Comparison of ENCODE assay signal across 14 mouse cellular contexts in the genomic region with DNA sequence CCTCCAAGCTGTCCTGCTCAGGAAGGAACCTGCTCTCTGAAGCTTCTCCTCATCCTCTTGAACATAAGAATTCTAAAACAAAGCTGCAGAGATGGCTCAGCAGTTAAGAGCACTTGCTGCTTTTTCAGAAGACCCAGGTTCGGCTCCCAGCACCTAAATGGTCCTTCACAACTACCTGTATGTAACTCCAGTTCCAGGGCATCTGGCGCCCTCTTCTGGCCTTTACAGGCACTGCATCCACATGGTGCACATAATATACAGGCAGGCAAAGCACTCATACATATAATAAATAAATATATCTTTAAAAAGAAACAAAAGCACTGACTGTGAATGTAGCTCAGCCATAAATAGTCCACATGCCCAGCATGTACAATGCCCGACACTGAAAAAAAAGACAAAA. TPM values are rescaled to one million over a fixed set of nuclear protein-coding genes. Genes with fewer than 3 reads are reported as not detected.
A peak's percentile ranks its signal among the peaks of the same experiment; 100 is the strongest.
DNase-seq lines count a peak whose midpoint lies in the region; TF ChIP-seq lines count a peak whose summit lies in the region.
"Had no signal": no experiment of that assay in that cellular context is flagged by ENCODE, and none has a peak within 500 bp of the region (broad histone marks: within the 10 kb centered on the region; RNA-seq: fewer than 3 reads in every experiment).

No protein-coding gene starts in this region.

- peak; percentile 54 for TF ChIP-seq CTCF in layer of hippocampus, adult 2 months (conservative IDR thresholded peaks at IDR 0.05)
- TF ChIP-seq CTCF in CH12.LX (conservative IDR thresholded peaks at IDR 0.05 in 1 of 2, IDR thresholded peaks at IDR 0.05 in 1 of 2; ENCODE audit: low read depth in 2 of 2, low read length in 2 of 2), result peak; percentile 37 to 58; a peak in 3 of 4 replicates
- TF ChIP-seq CTCF in brain, embryonic 14.5 days (IDR thresholded peaks at IDR 0.05; ENCODE audit: borderline replicate concordance, extremely low read depth, insufficient read depth, insufficient read length), result peak; percentile 30; the same call in 1 of the 2 replicates

- DNase-seq in layer of hippocampus, adult 2 months (ENCODE audit: low spot score in 2 of 2), result no peak
- DNase-seq in layer of hippocampus, adult 9-10 months (ENCODE audit: low spot score), result no peak
- DNase-seq in 416B (ENCODE audit: low read depth) (peak; percentile 12), CH12.LX (ENCODE audit: extremely low read depth) (peak; percentile 13)
- DNase-seq in brain, embryonic 14.5 days (ENCODE audit: low read depth), result no peak
- DNase-seq in retina, postnatal 1 day, result no peak
- no peak for DNase-seq in ovary, postnatal 10 days (ENCODE audit: low spot score)
- DNase-seq: adrenal gland, postnatal 14 days; cerebellum, adult 9-11 months; gastrocnemius, postnatal 25 days; layer of hippocampus, postnatal 36 days; lung, adult 2 months had no signal

- in situ Hi-C loops in CH12.LX (cut with MboI; ENCODE audit: low pct_ligation_motif_present, low pct_unique_long_range_greater_than_20kb, low sequenced_read_pairs), result no loop called here

- H3K4me1 ChIP-seq in CH12.LX (ENCODE audit: control insufficient read depth in 1 of 2, insufficient read depth in 2 of 2), result peaks cover 0 to 6% of the 10 kb centered on the region in 2 experiments; a peak in 2 of 4 replicates
- H3K4me1 ChIP-seq: hindbrain, embryonic 15.5 days had no signal

- no peak overlapping the region for H3K4me2 ChIP-seq in CH12.LX (ENCODE audit: insufficient read depth, low read depth, poor library complexity, severe bottlenecking)
- H3K4me2 ChIP-seq: hindbrain, embryonic 15.5 days had no signal

- peaks cover 4% of the 10 kb centered on the region for H3K27me3 ChIP-seq in CH12.LX (replicated peaks)
- H3K27me3 ChIP-seq: hindbrain, embryonic 15.5 days had no signal

- no peaks in the 10 kb centered on the region for H3K79me2 ChIP-seq in CH12.LX (replicated peaks; ENCODE audit: control insufficient read depth, extremely low read depth, insufficient read depth, poor library complexity, severe bottlenecking)

- H3K4me3 ChIP-seq in layer of hippocampus, adult 2 months, result no peak overlapping the region
- no peak overlapping the region for H3K4me3 ChIP-seq in CH12.LX (replicated peaks in 1 of 3; ENCODE audit: low read depth in 2 of 3, low read length in 2 of 3, poor library complexity in 1 of 3)
- H3K4me3 ChIP-seq: forebrain, embryonic 10.5 days; hindbrain, embryonic 15.5 days had no signal

- H3K9me3 ChIP-seq in CH12.LX (replicated peaks; ENCODE audit: low read length), result peaks cover 12% of the 10 kb centered on the region
- H3K9me3 ChIP-seq: hindbrain, embryonic 15.5 days had no signal

- no peak for TF ChIP-seq EP300 in CH12.LX (IDR thresholded peaks at IDR 0.05; ENCODE audit: low read length)

- no peak for TF ChIP-seq POLR2A in CH12.LX (IDR thresholded peaks at IDR 0.05; ENCODE audit: low read depth, low read length)
- no peak for TF ChIP-seq POLR2A in brain, embryonic 14.5 days (IDR thresholded peaks at IDR 0.05; ENCODE audit: borderline replicate concordance, extremely low read depth, insufficient read depth, insufficient read length, poor library complexity, severe bottlenecking)

- no peaks in the 10 kb centered on the region for H3K36me3 ChIP-seq in CH12.LX (replicated peaks in 1 of 2; ENCODE audit: control insufficient read depth in 1 of 2, insufficient read depth in 1 of 2, low read length in 1 of 2)
- H3K36me3 ChIP-seq: forebrain, embryonic 10.5 days; hindbrain, embryonic 15.5 days had no signal

- dilution Hi-C loops in CH12.LX (cut with MboI; ENCODE audit: extremely low pct_ligation_motif_present, extremely low pct_unique_long_range_greater_than_20kb, low sequenced_read_pairs), result no loop called here

- TF ChIP-seq RAD21 in CH12.LX (IDR thresholded peaks at IDR 0.05; ENCODE audit: low read depth, low read length), result peak; percentile 33

- no peak overlapping the region for H3K9ac ChIP-seq in CH12.LX (ENCODE audit: insufficient read depth, low read depth)
- H3K9ac ChIP-seq: hindbrain, embryonic 15.5 days had no signal

- no peak overlapping the region for H3K27ac ChIP-seq in layer of hippocampus, adult 2 months
- H3K27ac ChIP-seq in CH12.LX (ENCODE audit: insufficient read depth, low read depth), result no peak overlapping the region
- H3K27ac ChIP-seq: forebrain, embryonic 10.5 days; hindbrain, embryonic 15.5 days had no signal

TF ChIP-seq in CH12.LX, 34 proteins besides CTCF, POLR2A, EP300 and RAD21:
- TF ChIP-seq MEF2A (IDR thresholded peaks at IDR 0.05; ENCODE audit: borderline replicate concordance, low read depth, low read length), result no peak
- no peak for TF ChIP-seq ELF1 (IDR thresholded peaks at IDR 0.05; ENCODE audit: low read depth, low read length)
- TF ChIP-seq SMC3 (IDR thresholded peaks at IDR 0.05; ENCODE audit: low read depth, low read length), result peak; percentile 28
- no peak for TF ChIP-seq MAX (IDR thresholded peaks at IDR 0.05; ENCODE audit: low read length)

RNA-seq across cellular contexts. Expression of gene Smpd3, which starts 30.7 kb away (rescaled TPM):
- total RNA-seq in layer of hippocampus, adult 2 months (2021), result 10 to 100 TPM; 74.2 to 75.8 TPM
- 0.21 and 0.25 TPM in 2 replicates for total RNA-seq in CH12.LX (2012; rRNA removed)
- total RNA-seq in CH12.LX (2014; rRNA removed), result 0.16 and 0.23 TPM in 2 replicates
- 0.16 and 0.19 TPM in 2 replicates for polyA plus RNA-seq in CH12.LX (2012; ENCODE audit: insufficient read length, low read depth)
- polyA plus RNA-seq in brain, embryonic 14.5 days (2012; rRNA removed), result 29.2 and 52.3 TPM in 2 replicates

RNA-seq across cellular contexts. Expression of gene Zfp90, which starts 46.6 kb away (rescaled TPM):
- 10 to 100 TPM; 10.6 to 12.9 TPM for total RNA-seq in layer of hippocampus, adult 2 months (2021)
- total RNA-seq in CH12.LX (2012; rRNA removed) (1.6 and 1.8 TPM in 2 replicates), CH12.LX (2014; rRNA removed) (3.5 and 4.1 TPM in 2 replicates)
- 2.8 and 3.0 TPM in 2 replicates for polyA plus RNA-seq in CH12.LX (2012; ENCODE audit: insufficient read length, low read depth)
- 32.1 and 34.0 TPM in 2 replicates for polyA plus RNA-seq in brain, embryonic 14.5 days (2012; rRNA removed)

Comparison
In these comparisons a context has a peak if more than half of its experiments do, and no peak if none do; other contexts are left out.
1. DNase-seq: peak in 416B (single experiment) and CH12.LX (single experiment); none in layer of hippocampus, adult 2 months (0 of 2), layer of hippocampus, adult 9-10 months (single experiment), brain, embryonic 14.5 days (single experiment), retina, postnatal 1 day (single experiment) and ovary, postnatal 10 days (single experiment).
2. RNA of gene Smpd3, which starts 30.7 kb away (total RNA-seq): 74.2 to 75.8 TPM in layer of hippocampus, adult 2 months; 0.16 to 0.25 TPM in CH12.LX; every median in the first group is over 10 times any median in the second.
3. Peak in every context shown above with its lines, with median percentiles within 50 percentile points of each other: CTCF ChIP-seq.